Mouse (Mus musculus) liver, postnatal 0 days (tissue): ENCODE measurements around the gene Sgpp2.

Experiments
- CTCF ChIP-seq: sonication (generic); IDR thresholded peaks from 2 replicates; pipeline ENCODE4 v1.5.1; 2016; ENCODE audit warnings: antibody characterized with exemption, low read depth
- EP300 ChIP-seq: IDR thresholded peaks from 2 replicates; pipeline ENCODE4 v1.6.1; 2016; ENCODE audit warnings: antibody characterized with exemption, low read depth, mild to moderate bottlenecking

DNA sequence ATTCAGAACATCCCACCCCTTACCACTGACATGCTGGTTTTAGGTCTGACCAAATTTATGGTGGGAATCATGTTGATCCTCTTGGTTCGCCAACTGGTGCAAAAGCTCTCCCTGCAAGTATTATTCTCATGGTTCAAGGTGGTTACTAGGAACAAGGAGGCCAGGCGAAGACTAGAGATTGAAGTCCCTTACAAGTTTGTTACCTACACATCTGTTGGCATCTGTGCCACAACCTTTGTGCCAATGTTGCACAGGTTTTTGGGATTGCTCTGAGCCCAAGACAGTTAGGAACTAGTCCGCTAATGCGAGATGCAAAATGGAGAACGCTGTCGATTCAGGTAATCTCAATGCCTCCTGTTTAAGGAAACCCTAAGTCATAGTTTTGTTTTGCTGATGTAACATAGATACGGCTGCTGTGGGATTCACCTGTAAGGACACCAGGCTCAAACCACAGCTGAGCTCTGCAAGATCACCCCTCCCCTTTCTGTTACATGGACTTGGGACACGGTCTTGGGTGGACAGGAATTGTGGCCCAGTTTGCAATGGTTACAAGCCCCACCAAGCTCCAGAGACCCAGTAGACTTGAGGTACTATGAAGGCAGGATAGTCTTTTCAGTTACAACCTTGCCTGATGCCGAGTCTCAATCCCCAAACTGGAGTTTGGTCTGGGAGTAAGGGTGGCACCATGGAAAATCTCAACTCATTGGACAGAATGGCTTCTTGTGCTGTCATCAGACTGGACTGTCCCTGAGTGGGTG is 107.2 kb downstream of the Sgpp2 start:
- TF ChIP-seq CTCF (no peak), EP300 (no peak)
